Mouse (Mus musculus): Measurements from ENCODE around the gene Ntf5. TPM values are rescaled to one million over a fixed set of nuclear protein-coding genes. Genes with fewer than 3 reads are reported as not detected.

The Ntf5 gene
- polyA plus RNA-seq, 1 experiment from 2014 or later, result 4.9 TPM

GRCm38 (mm10) chr7:45405091-45406075 lies 8.1 kb upstream of the Ntf5 start, which contains the start of gene Kcna7:
Kcna7 (plus strand) TSS chr7:45405653.
- Histone ChIP-seq H3K4me3 (replicated peaks) (peak within 1 kb of the TSS; percentile 46), H3K9me3 (replicated peaks) (no peaks in the 10 kb centered on the region), H3K4me2 (replicated peaks) (peak within 1 kb of the TSS; percentile 83), H3K36me3 (no peaks in the 10 kb centered on the region), H3K27ac (replicated peaks) (no peak within 1 kb of the TSS), H3K9ac (0 out of 2 replicates have a peak within 1 kb of the TSS, but pooled peaks have one; percentile 2), H3K27me3 (peaks cover 53% of the 10 kb centered on the region), H3K4me1 (peaks cover 24% of the 10 kb centered on the region)
- ATAC-seq (ENCODE audit: insufficient number of reproducible peaks, low FRiP score, low TSS enrichment, low read depth), result no peak
- 9% methylated on average over 28 of the region's 28 CpGs for WGBS

GRCm38 (mm10) chr7:45406157-45407156 lies 7.0 kb upstream of the Ntf5 start:
- no peaks in the 10 kb centered on the region for H3K36me3 ChIP-seq
- peaks cover 23% of the 10 kb centered on the region for H3K4me1 ChIP-seq
- ATAC-seq (ENCODE audit: insufficient number of reproducible peaks, low FRiP score, low TSS enrichment, low read depth), result no peak
- H3K4me3 ChIP-seq (replicated peaks), result peak overlapping the region; percentile 46
- H3K9me3 ChIP-seq (replicated peaks), result no peaks in the 10 kb centered on the region
- H3K27me3 ChIP-seq, result peaks cover 64% of the 10 kb centered on the region
- 0 out of 2 replicates have a peak overlapping the region, but pooled peaks have one; percentile 2 for H3K9ac ChIP-seq
- H3K27ac ChIP-seq (replicated peaks), result no peak overlapping the region
- H3K4me2 ChIP-seq (replicated peaks), result peak overlapping the region; percentile 83
- WGBS, result 2% methylated on average over 108 of the region's 114 CpGs

GRCm38 (mm10) chr7:45407836-45408235 lies 5.7 kb upstream of the Ntf5 start:
- Histone ChIP-seq H3K27ac (replicated peaks) (no peak overlapping the region), H3K9me3 (replicated peaks) (no peaks in the 10 kb centered on the region), H3K4me1 (peaks cover 20% of the 10 kb centered on the region), H3K27me3 (peaks cover 71% of the 10 kb centered on the region), H3K4me2 (replicated peaks) (no peak overlapping the region), H3K36me3 (no peaks in the 10 kb centered on the region), H3K4me3 (replicated peaks) (no peak overlapping the region), H3K9ac (no peak overlapping the region)
- 78% methylated on average over 10 of the region's 10 CpGs for WGBS
- no peak for ATAC-seq (ENCODE audit: insufficient number of reproducible peaks, low FRiP score, low TSS enrichment, low read depth)

- WGBS, result 64% methylated on average over 7 of the region's 7 CpGs
- no peak for ATAC-seq (ENCODE audit: insufficient number of reproducible peaks, low FRiP score, low TSS enrichment, low read depth)
- no peak overlapping the region for H3K4me3 ChIP-seq (replicated peaks)
Observed at GRCm38 (mm10) chr7:45408351-45408750, 5.1 kb upstream of the Ntf5 start.

GRCm38 (mm10) chr7:45408949-45409348 lies 4.5 kb upstream of the Ntf5 start:
- Histone ChIP-seq H3K9ac (no peak overlapping the region), H3K36me3 (no peaks in the 10 kb centered on the region), H3K4me3 (replicated peaks) (no peak overlapping the region), H3K27me3 (peaks cover 79% of the 10 kb centered on the region), H3K27ac (replicated peaks) (no peak overlapping the region), H3K4me1 (peaks cover 29% of the 10 kb centered on the region), H3K9me3 (replicated peaks) (no peaks in the 10 kb centered on the region), H3K4me2 (replicated peaks) (no peak overlapping the region)
- 86% methylated on average over 17 of the region's 17 CpGs for WGBS
- no peak for ATAC-seq (ENCODE audit: insufficient number of reproducible peaks, low FRiP score, low TSS enrichment, low read depth)

More at GRCm38 (mm10) chr7:45408351-45408750, 5.1 kb upstream of the Ntf5 start:
- Histone ChIP-seq H3K27me3 (peaks cover 75% of the 10 kb centered on the region), H3K27ac (replicated peaks) (no peak overlapping the region), H3K36me3 (no peaks in the 10 kb centered on the region), H3K9me3 (replicated peaks) (no peaks in the 10 kb centered on the region), H3K4me1 (peaks cover 23% of the 10 kb centered on the region), H3K4me2 (replicated peaks) (no peak overlapping the region), H3K9ac (no peak overlapping the region)

GRCm38 (mm10) chr7:45409497-45410163 lies 3.9 kb upstream of the Ntf5 start:
- Histone ChIP-seq H3K9me3 (replicated peaks) (no peaks in the 10 kb centered on the region), H3K4me1 (peaks cover 35% of the 10 kb centered on the region), H3K4me2 (replicated peaks) (no peak overlapping the region), H3K27ac (replicated peaks) (no peak overlapping the region), H3K27me3 (peaks cover 86% of the 10 kb centered on the region), H3K36me3 (no peaks in the 10 kb centered on the region), H3K9ac (no peak overlapping the region), H3K4me3 (replicated peaks) (no peak overlapping the region)
- 91% methylated on average over 8 of the region's 8 CpGs for WGBS
- ATAC-seq (ENCODE audit: insufficient number of reproducible peaks, low FRiP score, low TSS enrichment, low read depth), result no peak

- Histone ChIP-seq H3K4me2 (replicated peaks) (no peak overlapping the region), H3K9ac (no peak overlapping the region), H3K27me3 (peaks cover 82% of the 10 kb centered on the region), H3K4me3 (replicated peaks) (no peak overlapping the region), H3K9me3 (replicated peaks) (no peaks in the 10 kb centered on the region), H3K27ac (replicated peaks) (no peak overlapping the region), H3K36me3 (no peaks in the 10 kb centered on the region), H3K4me1 (peaks cover 31% of the 10 kb centered on the region)
- no peak for ATAC-seq (ENCODE audit: insufficient number of reproducible peaks, low FRiP score, low TSS enrichment, low read depth)
- 80% methylated on average over 2 of the region's 2 CpGs for WGBS
Observed at GRCm38 (mm10) chr7:45412421-45412820, 1.1 kb upstream of the Ntf5 start.

- Histone ChIP-seq H3K27ac (replicated peaks) (peak overlapping the region; percentile 77), H3K36me3 (no peaks in the 10 kb centered on the region), H3K9me3 (replicated peaks) (no peaks in the 10 kb centered on the region), H3K4me2 (replicated peaks) (peak overlapping the region; percentile 92), H3K4me1 (peaks cover 45% of the 10 kb centered on the region), H3K27me3 (peaks cover 73% of the 10 kb centered on the region), H3K4me3 (replicated peaks) (peak overlapping the region; percentile 63), H3K9ac (peak overlapping the region; percentile 60)
- WGBS, result 2% methylated on average over 25 of the region's 27 CpGs
- peak; percentile 65 for ATAC-seq (ENCODE audit: insufficient number of reproducible peaks, low FRiP score, low TSS enrichment, low read depth)
Observed at GRCm38 (mm10) chr7:45413864-45414739, 607 bp downstream of the Ntf5 start.

GRCm38 (mm10) chr7:45414740-45415224 lies 1.3 kb downstream of the Ntf5 start:
- no peak overlapping the region for H3K4me3 ChIP-seq (replicated peaks)
- peaks cover 67% of the 10 kb centered on the region for H3K27me3 ChIP-seq
- no peaks in the 10 kb centered on the region for H3K9me3 ChIP-seq (replicated peaks)
- WGBS, result 35% methylated on average over 12 of the region's 12 CpGs
- no peak overlapping the region for H3K27ac ChIP-seq (replicated peaks)
- peak overlapping the region; percentile 92; the same call in 1 of the 2 replicates for H3K4me2 ChIP-seq (replicated peaks)
- ATAC-seq (ENCODE audit: insufficient number of reproducible peaks, low FRiP score, low TSS enrichment, low read depth), result no peak
- peaks cover 46% of the 10 kb centered on the region for H3K4me1 ChIP-seq
- no peaks in the 10 kb centered on the region for H3K36me3 ChIP-seq
- H3K9ac ChIP-seq, result no peak overlapping the region

GRCm38 (mm10) chr7:45415636-45416035 lies 2.1 kb downstream of the Ntf5 start:
- peaks cover 55% of the 10 kb centered on the region for H3K4me1 ChIP-seq
- H3K4me3 ChIP-seq (replicated peaks), result peak overlapping the region; percentile 10
- H3K27ac ChIP-seq (replicated peaks), result no peak overlapping the region; the same call in 1 of the 2 replicates
- WGBS, result 20% methylated on average over 37 of the region's 37 CpGs
- no peaks in the 10 kb centered on the region for H3K9me3 ChIP-seq (replicated peaks)
- no peaks in the 10 kb centered on the region for H3K36me3 ChIP-seq
- H3K4me2 ChIP-seq (replicated peaks), result peak overlapping the region; percentile 29
- ATAC-seq (ENCODE audit: insufficient number of reproducible peaks, low FRiP score, low TSS enrichment, low read depth), result no peak
- peaks cover 61% of the 10 kb centered on the region for H3K27me3 ChIP-seq
- H3K9ac ChIP-seq, result no peak overlapping the region

All from embryonic facial prominence, embryonic 15.5 days (tissue).